Mouse (Mus musculus): ENCODE data around the gene Slc20a1. TPM values are rescaled to one million over a fixed set of nuclear protein-coding genes. Genes with fewer than 3 reads are reported as not detected.
A peak's percentile ranks its signal among the peaks of the same experiment; 100 is the strongest.

Slc20a1 gene
- polyA plus RNA-seq, 1 experiment from 2014 or later, result 41.8 TPM

GRCm38 (mm10) chr2:129197843-129198435, 625 bp upstream of the Slc20a1 start:
- Histone ChIP-seq H3K27ac (peak overlapping the region; percentile 95), H3K4me1 (peaks cover 18% of the 10 kb centered on the region), H3K36me3 (peaks cover 27% of the 10 kb centered on the region), H3K9me3 (no peaks in the 10 kb centered on the region), H3K4me3 (peak overlapping the region; percentile 80), H3K27me3 (ENCODE audit: insufficient read depth, poor library complexity, severe bottlenecking) (no peaks in the 10 kb centered on the region)
- DNase-seq (ENCODE audit: low spot score), result no peak
- WGBS, result 1% methylated on average over 32 of the region's 32 CpGs

GRCm38 (mm10) chr2:129199328-129200085, 943 bp downstream of the Slc20a1 start:
- H3K4me1 ChIP-seq, result peaks cover 15% of the 10 kb centered on the region
- WGBS, result 28% methylated on average over 30 of the region's 31 CpGs
- H3K36me3 ChIP-seq, result peaks cover 42% of the 10 kb centered on the region
- no peaks in the 10 kb centered on the region for H3K27me3 ChIP-seq (ENCODE audit: insufficient read depth, poor library complexity, severe bottlenecking)
- no peaks in the 10 kb centered on the region for H3K9me3 ChIP-seq
- no peak for DNase-seq (ENCODE audit: low spot score)
- peak overlapping the region; percentile 95 for H3K27ac ChIP-seq
- peak overlapping the region; percentile 80 for H3K4me3 ChIP-seq

DNA sequence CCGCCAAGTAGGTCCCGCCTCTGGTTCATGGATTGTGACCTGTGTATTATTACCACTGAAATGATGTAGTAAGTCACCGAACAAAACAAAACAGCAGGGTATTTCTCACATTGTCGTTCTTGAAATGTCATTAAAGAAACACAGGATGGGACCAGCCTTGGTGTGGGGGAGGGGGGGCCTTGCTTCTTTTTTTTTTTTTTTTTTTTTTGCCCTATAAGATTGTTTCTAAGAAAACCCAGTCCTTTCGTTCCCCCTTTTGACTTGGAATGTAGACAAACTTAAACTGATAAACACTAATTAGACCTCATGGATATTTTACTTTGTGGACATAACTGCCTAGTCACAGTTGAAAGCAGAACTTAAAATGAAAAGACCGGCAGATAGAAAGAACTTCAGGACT, 6.4 kb downstream of the Slc20a1 start:
- WGBS, result 85% methylated on average over 6 of the region's 6 CpGs
- no peaks in the 10 kb centered on the region for H3K27me3 ChIP-seq (ENCODE audit: insufficient read depth, poor library complexity, severe bottlenecking)
- H3K36me3 ChIP-seq, result peaks cover 97% of the 10 kb centered on the region
- no peaks in the 10 kb centered on the region for H3K9me3 ChIP-seq
- DNase-seq (ENCODE audit: low spot score), result no peak
- no peak overlapping the region for H3K27ac ChIP-seq
- H3K4me1 ChIP-seq, result peaks cover 48% of the 10 kb centered on the region
- no peak overlapping the region for H3K4me3 ChIP-seq

GRCm38 (mm10) chr2:129206824-129207223, 8.3 kb downstream of the Slc20a1 start:
- peak overlapping the region; percentile 43; the same call in 1 of the 2 replicates for H3K27ac ChIP-seq
- H3K36me3 ChIP-seq, result peaks cover 100% of the 10 kb centered on the region
- H3K27me3 ChIP-seq (ENCODE audit: insufficient read depth, poor library complexity, severe bottlenecking), result no peaks in the 10 kb centered on the region
- peaks cover 37% of the 10 kb centered on the region for H3K4me1 ChIP-seq
- 58% methylated on average over 8 of the region's 8 CpGs for WGBS
- no peak overlapping the region for H3K4me3 ChIP-seq
- H3K9me3 ChIP-seq, result no peaks in the 10 kb centered on the region
- peak; percentile 85 for DNase-seq (ENCODE audit: low spot score)

- peaks cover 98% of the 10 kb centered on the region for H3K36me3 ChIP-seq
- no peaks in the 10 kb centered on the region for H3K27me3 ChIP-seq (ENCODE audit: insufficient read depth, poor library complexity, severe bottlenecking)
- H3K9me3 ChIP-seq, result no peaks in the 10 kb centered on the region
- H3K4me1 ChIP-seq, result peaks cover 37% of the 10 kb centered on the region
- WGBS, result 68% methylated on average over 8 of the region's 8 CpGs
- no peak overlapping the region for H3K4me3 ChIP-seq
- no peak for DNase-seq (ENCODE audit: low spot score)
- H3K27ac ChIP-seq, result peak overlapping the region; percentile 56; the same call in 1 of the 2 replicates
Measured at GRCm38 (mm10) chr2:129208181-129208746, 9.7 kb downstream of the Slc20a1 start.

- Histone ChIP-seq H3K27ac (no peak overlapping the region), H3K36me3 (peaks cover 78% of the 10 kb centered on the region), H3K27me3 (ENCODE audit: insufficient read depth, poor library complexity, severe bottlenecking) (no peaks in the 10 kb centered on the region), H3K9me3 (no peaks in the 10 kb centered on the region), H3K4me3 (no peak overlapping the region), H3K4me1 (peaks cover 37% of the 10 kb centered on the region)
- 90% methylated on average over 8 of the region's 8 CpGs for WGBS
- no peak for DNase-seq (ENCODE audit: low spot score)
Measured at GRCm38 (mm10) chr2:129210089-129210749, 11.7 kb downstream of the Slc20a1 start.

DNA sequence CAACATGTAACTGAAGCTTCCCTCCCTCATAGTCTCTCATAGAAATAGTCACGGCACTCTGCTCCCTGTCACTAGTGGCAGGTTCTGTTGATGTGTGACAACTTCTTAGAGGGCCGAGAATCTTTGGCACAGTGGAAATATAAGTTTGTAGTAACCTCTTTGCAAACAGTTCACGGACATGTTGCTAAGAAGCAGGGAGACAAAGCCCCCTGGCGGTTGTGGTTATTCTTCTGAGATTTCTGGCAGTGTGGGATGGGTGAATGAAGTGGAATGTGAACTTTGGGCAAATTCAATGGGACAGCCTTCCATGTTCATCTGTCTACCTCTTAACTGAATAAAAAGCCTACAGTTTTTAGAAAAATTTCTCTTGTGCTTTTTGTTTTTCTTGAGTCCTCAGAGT, 12.7 kb downstream of the Slc20a1 start:
- peaks cover 27% of the 10 kb centered on the region for H3K4me1 ChIP-seq
- H3K36me3 ChIP-seq, result peaks cover 68% of the 10 kb centered on the region
- H3K9me3 ChIP-seq, result no peaks in the 10 kb centered on the region
- DNase-seq (ENCODE audit: low spot score), result no peak
- no peaks in the 10 kb centered on the region for H3K27me3 ChIP-seq (ENCODE audit: insufficient read depth, poor library complexity, severe bottlenecking)
- WGBS, result 83% methylated on average over 4 of the region's 4 CpGs
- no peak overlapping the region for H3K4me3 ChIP-seq
- H3K27ac ChIP-seq, result no peak overlapping the region

DNA sequence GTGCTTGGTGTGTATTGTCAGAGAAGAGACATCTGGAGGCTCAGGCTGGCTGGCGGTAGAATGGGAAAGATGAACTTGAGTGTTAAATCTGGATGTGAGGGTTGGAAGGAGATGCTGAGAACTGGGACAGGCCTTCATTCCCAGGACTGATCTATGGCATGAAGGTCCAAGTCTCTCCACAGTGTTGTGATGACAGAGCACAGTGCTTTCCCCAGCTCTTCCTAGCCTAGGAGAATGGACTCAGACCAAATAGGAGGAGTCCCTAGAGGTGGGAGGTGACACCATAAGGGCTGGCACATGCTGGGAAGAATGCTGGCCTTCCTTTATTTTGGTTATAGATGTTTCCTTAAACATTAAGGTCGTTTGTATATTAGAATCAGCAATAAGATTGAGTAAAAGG, 13.4 kb downstream of the Slc20a1 start:
- DNase-seq (ENCODE audit: low spot score), result no peak
- 79% methylated on average over 2 of the region's 2 CpGs for WGBS
- Histone ChIP-seq H3K9me3 (no peaks in the 10 kb centered on the region), H3K4me3 (no peak overlapping the region), H3K36me3 (peaks cover 61% of the 10 kb centered on the region), H3K4me1 (peaks cover 21% of the 10 kb centered on the region), H3K27ac (no peak overlapping the region), H3K27me3 (ENCODE audit: insufficient read depth, poor library complexity, severe bottlenecking) (no peaks in the 10 kb centered on the region)

- 94% methylated on average over 7 of the region's 7 CpGs for WGBS
Measured at GRCm38 (mm10) chr2:129212566-129212965, 14.0 kb downstream of the Slc20a1 start.

DNA sequence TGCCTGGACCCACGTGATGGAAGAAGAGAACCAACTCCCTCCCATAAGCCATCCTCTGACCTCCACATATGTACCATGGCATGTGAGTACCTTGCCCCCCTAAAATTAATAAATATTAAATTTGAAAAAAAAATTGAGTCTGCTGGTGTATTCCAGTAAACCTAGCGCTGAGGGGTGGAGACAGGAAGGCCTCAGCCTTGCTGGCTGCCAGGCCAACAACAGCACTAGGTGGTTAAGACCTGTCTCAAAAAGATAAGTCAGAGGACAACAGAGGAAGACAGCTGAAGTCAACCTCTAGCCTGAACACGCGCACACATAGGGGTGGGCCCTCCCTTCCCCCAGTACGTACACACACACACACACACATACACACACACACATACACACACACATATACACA, 16.2 kb downstream of the Slc20a1 start:
- H3K4me3 ChIP-seq, result no peak overlapping the region
- H3K9me3 ChIP-seq, result no peaks in the 10 kb centered on the region
- no peaks in the 10 kb centered on the region for H3K27me3 ChIP-seq (ENCODE audit: insufficient read depth, poor library complexity, severe bottlenecking)
- DNase-seq (ENCODE audit: low spot score), result peak; percentile 87
- H3K27ac ChIP-seq, result no peak overlapping the region
- peaks cover 32% of the 10 kb centered on the region for H3K36me3 ChIP-seq
- H3K4me1 ChIP-seq, result 0 out of 2 replicates have a peak, but pooled peaks cover 4% of the 10 kb centered on the region
- WGBS, result 59% methylated on average over 5 of the region's 5 CpGs

More at GRCm38 (mm10) chr2:129212566-129212965, 14.0 kb downstream of the Slc20a1 start:
- DNase-seq (ENCODE audit: low spot score), result no peak
- H3K4me1 ChIP-seq, result peaks cover 17% of the 10 kb centered on the region
- H3K36me3 ChIP-seq, result peaks cover 55% of the 10 kb centered on the region
- no peaks in the 10 kb centered on the region for H3K27me3 ChIP-seq (ENCODE audit: insufficient read depth, poor library complexity, severe bottlenecking)
- no peak overlapping the region for H3K4me3 ChIP-seq
- H3K9me3 ChIP-seq, result no peaks in the 10 kb centered on the region
- H3K27ac ChIP-seq, result no peak overlapping the region

GRCm38 (mm10) chr2:129217612-129218185, 19.1 kb downstream of the Slc20a1 start:
- H3K4me1 ChIP-seq, result 0 out of 2 replicates have a peak, but pooled peaks cover 4% of the 10 kb centered on the region
- no peak for DNase-seq (ENCODE audit: low spot score)
- 68% methylated on average over 9 of the region's 9 CpGs for WGBS

DNA sequence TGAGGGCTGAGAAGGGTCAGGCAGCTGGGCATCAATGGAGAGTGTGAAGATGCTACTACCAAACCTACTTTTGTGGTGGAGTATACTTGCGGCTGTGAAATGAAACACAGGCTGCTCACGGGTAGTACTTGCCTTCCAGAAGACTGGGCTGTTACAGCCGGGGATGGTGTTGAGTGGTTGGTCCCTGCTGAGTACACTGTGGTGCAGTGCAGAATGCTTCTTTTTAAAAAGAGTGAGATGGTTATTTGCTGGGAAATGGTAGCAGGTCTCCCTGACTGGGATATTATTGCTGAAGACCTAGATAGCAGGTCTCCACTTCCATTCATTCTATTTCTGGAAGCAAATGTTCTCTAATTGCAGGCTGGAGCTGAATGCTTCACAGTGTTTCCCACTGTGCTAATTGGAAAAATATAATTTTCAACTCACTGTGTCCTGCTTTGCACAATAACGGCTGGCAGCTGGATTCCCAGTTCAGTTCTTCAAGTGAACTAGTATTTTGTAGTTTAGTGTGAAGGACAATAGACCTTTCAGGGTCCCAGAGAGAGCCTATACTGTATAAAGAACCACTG, 20.1 kb downstream of the Slc20a1 start:
- no peaks in the 10 kb centered on the region for H3K27me3 ChIP-seq (ENCODE audit: insufficient read depth, poor library complexity, severe bottlenecking)
- H3K27ac ChIP-seq, result no peak overlapping the region
- no peaks in the 10 kb centered on the region for H3K9me3 ChIP-seq
- no peaks in the 10 kb centered on the region for H3K36me3 ChIP-seq
- no peak overlapping the region for H3K4me3 ChIP-seq
- DNase-seq (ENCODE audit: low spot score), result no peak
- H3K4me1 ChIP-seq, result 0 out of 2 replicates have a peak, but pooled peaks cover 4% of the 10 kb centered on the region
- WGBS, result 80% methylated on average over 4 of the region's 4 CpGs

More at GRCm38 (mm10) chr2:129217612-129218185, 19.1 kb downstream of the Slc20a1 start:
- H3K9me3 ChIP-seq, result no peaks in the 10 kb centered on the region
- no peaks in the 10 kb centered on the region for H3K27me3 ChIP-seq (ENCODE audit: insufficient read depth, poor library complexity, severe bottlenecking)
- H3K36me3 ChIP-seq, result 0 out of 2 replicates have a peak, but pooled peaks cover 4% of the 10 kb centered on the region
- H3K4me3 ChIP-seq, result no peak overlapping the region
- no peak overlapping the region for H3K27ac ChIP-seq

All from heart, embryonic 10.5 days (tissue).